Mouse (Mus musculus) T-cell, adult 2 months (primary cell): ENCODE results near the gene St6galnac3.

Source experiments
- DNase-seq: peaks from one replicate; pipeline ENCODE4 v3.0.0; 2022; ENCODE audit warnings: low spot score

The St6galnac3 gene

GRCm38 (mm10) chr3:153690553-153690952 is 34.4 kb downstream of the St6galnac3 start:
- no peak for DNase-seq

DNA sequence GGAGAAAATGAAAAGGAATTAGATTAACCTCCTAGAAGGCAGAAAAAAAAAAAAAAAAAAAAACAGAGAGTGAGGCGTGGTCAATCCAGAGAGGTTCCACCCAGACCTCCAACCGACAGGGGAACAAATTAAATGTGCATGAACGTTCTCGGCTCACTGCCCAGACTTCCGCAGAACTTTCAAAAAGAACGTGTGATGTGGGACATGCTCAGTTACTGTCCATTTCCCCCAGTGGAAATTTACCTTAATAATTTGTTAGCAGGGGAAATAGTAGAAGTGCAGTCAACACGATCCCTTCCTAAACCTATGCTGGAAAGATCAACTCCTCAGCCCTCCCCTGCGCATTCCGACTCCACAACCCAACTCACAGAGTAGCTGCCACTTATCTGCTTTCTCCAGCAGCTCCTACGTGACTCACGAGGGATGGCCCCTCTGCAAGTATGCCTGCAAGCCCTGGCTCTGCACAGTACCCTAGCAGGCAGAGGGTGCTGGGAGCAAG is 35.1 kb downstream of the St6galnac3 start:
- DNase-seq = no peak

DNA sequence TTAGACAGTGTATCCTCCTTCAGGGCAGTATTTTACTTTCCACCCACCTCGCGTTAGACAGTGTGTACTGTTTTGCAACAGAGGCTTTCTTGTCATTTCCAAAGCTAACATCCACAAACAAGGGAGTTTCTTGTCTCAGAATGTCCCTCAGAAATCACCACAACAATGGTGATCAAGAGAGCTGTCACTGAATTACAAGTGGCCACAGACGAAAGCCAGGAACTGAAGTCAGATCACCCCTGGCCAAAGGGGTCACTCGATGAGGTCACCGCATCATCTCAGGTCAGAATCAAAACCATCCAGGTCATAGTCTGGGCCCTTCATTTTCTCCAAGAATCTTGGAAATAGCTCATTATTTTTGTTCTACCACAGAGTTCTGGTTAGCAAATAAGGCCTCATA is 37.1 kb downstream of the St6galnac3 start:
- no peak for DNase-seq

DNA sequence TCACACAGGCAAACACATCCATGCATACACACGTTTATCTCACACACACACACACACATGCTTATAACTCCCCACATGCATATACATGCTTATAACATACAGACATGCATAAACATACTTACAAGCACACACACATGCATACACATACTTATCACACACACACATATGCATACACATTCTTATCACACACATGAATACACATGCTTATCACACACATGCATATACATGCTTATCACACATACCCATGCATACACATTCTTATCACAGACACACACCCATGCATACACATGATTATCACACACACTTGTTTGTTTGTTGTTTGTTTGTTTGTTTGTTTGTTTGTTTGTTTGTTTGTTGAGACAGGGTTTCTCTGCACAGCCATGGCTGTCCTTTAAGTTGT is 40.1 kb downstream of the St6galnac3 start:
- DNase-seq = no peak

GRCm38 (mm10) chr3:153682303-153682702 is 42.7 kb downstream of the St6galnac3 start:
- no peak for DNase-seq

DNA sequence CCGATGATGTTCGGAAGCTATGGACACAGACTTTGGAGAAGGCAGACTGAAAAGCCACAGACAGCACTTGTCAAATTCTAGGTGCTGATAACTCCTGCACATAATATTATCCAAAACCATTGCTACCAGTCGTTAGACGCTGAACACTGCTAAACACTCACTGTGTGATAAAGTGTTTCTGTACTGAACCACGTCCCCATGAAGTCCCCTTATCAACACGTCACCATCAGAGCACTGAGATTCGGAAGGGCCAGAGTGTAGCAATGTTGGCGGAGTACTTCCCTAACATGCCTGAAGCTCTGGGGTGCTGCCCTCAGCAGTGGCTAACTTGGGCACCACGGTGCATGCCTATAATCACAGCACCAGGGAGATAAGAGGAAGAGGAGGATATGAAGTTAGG is 43.3 kb downstream of the St6galnac3 start:
- DNase-seq = no peak

GRCm38 (mm10) chr3:153675832-153676231 is 49.1 kb downstream of the St6galnac3 start:
- DNase-seq = no peak

DNA sequence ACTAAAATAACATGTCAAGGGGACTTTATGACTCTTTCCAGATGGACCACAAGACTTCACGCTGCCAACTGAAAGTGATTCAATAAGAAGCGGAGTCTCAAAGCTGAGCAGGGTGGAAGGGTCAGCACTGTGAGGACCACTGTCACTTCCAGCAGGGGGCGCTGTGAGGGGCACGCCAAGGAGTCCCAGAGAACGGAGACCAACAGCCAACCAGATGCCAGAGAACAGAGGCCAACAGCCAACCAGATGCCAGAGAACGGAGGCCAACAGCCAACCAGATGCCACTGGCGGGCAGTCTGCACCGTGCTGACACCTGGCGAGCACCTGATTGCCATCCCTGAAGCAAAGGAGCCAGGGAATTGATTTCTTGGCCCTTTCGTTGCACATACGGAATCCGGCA is 49.9 kb downstream of the St6galnac3 start:
- no peak for DNase-seq

DNA sequence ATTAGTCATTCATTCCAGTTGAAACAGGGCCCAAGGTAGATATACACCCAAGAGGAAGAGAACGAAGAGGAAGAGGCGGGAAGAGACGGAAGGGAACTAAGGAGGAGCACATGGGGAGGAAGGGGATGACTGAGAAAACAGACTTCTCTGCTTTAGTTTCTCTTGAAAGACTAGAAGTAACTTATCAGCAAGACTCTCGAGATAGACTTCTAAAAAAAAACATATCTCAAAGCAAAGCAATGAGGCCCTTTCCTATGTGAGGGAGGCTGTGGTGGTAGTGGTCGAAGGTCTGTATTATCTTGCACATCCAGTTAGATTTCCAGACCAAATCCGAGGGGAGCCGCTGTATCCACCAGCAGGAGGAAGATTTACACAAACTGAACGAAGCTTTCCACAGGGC is 50.6 kb downstream of the St6galnac3 start:
- no peak for DNase-seq

DNA sequence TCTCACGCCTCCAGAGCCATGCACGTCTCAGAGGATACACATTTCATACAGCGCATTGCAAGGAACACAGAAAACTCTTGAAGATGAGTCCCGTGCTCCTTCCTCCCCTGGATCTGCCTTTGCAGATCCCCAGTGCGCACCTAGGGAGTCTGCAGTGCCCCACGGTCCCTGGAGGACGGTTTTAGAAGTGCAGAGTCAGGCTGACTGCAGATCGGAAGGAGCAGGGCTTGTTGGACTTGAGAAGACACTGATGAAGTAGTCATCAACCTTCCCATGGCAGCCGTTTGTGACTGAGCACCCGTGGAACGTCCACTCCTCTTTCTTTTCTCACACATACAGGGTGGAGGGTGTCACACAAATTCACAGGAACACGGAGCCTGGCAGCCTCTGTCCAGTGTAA is 51.5 kb downstream of the St6galnac3 start:
- no peak for DNase-seq

DNA sequence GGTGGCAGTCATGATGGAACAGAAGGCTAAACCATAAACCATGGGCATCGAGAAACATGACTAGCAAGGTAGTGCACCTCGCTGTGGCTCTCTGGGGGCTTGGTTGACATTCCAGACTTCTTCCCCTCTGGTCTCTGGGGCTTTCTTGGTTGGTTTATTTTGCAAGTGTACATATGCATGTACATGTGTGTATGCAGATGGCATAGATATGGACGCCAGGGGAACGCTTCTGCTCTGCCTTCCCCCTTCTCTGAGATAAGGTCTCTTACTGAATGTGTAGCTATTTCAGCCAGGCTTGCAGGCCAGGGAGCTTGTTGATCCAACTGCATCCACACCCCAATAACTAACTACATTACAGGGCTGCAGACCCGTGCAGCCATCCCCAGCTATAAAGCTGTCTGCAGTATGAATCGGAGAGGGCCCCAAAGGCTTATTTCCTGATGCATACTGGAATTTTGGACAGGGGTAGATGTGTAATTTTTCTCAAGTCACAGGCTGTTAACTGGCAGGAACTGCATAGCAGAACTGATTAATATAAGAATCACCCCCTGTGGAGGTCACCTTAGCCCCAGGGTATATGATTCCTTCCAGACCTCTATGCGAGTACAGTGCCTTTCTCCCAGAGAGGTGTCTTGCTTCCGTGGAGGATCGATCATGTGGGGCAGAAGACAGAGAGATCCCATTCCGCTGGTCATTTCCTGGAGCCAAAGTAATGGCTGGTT is 53.9 kb downstream of the St6galnac3 start:
- DNase-seq = no peak

DNA sequence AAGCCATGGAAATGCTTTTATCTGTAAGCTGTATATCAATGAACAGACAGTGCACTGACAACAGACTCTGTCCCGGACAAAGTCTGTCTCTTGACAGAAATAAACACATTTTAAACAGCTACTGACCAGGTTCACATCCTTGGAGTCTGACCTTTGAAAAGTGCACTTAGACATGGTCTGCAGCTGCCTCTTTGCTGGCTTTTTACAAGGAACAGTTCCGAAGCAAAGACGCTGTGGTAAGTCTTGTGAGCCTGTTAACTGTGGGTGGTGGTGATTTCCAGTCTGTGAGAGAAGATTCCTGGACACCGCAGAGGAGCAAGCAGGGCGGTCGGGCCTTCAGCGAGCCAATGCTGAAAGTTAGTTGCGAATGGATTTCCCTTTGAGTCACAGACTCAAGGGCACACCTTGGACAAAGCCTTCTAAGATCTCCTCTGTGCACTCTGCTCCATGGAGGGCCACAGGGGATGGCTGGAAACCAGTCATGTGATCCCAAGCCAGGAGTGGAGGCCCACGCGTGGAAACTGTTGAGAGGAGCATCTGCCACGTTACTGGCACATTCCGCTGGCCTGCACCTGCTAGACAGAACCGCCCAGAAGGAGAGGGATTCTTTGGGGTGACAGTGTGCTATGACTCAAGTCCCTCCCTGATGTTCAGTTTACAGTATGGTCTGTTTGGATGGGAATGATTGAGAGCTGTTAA is 55.1 kb downstream of the St6galnac3 start:
- DNase-seq = no peak

DNA sequence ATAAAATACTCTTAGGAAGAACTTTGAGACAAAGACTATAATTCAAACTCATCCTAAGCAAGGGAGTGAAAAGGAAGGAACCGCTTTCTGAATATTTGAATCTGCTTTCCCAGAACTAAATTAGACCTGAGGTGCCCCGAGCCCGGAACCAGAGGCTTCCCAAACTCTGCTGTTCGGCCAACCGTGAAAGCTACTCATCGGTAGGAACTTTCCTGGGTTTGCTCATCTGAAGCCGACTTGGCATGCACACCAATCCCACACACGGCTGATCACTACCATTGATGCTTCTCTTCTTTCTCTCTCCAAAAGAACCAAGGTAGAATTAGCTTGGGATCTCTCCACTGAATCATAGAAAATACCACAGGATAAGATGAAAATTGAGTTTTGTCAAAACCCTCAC is 55.6 kb downstream of the St6galnac3 start:
- no peak for DNase-seq

DNA sequence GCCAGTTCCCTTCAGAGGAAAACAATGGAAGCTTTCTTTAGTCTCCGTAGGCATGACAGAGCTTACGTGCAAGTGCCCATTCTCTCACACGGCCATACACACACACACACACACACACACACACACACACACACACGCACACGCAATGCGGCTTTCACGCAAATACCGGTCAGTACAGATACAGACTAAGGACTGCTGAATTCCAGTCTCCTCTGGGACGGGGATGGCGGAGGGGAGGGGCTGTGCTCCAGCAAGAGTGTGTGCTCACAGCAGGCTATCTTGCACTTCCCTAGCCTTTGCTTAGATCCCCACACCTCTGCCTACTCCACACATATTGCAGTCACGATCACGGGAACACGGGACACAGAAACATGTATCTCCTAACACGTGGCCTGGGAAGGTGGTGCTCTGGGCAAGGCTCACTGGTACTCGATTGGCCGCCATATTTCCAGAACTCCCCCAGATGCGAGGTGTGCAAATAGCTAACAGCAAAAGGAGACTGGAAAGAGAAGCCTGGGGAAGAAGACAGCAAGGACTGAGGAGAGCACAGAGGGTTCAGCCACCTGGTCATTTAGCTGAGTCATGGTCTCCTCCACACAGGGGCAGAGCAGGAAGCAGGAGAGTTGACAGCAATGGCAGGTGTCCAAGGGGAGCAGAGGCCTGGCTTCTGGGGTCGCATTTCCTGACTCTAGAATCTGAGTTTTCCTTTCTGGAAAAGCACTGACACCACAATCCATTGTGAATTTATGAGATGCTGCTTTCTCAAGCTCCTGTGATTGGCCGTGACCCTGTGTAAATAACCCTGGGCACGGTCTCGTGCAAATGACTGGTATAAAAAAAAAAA is 56.3 kb downstream of the St6galnac3 start:
- no peak for DNase-seq

GRCm38 (mm10) chr3:153664696-153665095 is 60.3 kb downstream of the St6galnac3 start:
- DNase-seq = no peak

DNA sequence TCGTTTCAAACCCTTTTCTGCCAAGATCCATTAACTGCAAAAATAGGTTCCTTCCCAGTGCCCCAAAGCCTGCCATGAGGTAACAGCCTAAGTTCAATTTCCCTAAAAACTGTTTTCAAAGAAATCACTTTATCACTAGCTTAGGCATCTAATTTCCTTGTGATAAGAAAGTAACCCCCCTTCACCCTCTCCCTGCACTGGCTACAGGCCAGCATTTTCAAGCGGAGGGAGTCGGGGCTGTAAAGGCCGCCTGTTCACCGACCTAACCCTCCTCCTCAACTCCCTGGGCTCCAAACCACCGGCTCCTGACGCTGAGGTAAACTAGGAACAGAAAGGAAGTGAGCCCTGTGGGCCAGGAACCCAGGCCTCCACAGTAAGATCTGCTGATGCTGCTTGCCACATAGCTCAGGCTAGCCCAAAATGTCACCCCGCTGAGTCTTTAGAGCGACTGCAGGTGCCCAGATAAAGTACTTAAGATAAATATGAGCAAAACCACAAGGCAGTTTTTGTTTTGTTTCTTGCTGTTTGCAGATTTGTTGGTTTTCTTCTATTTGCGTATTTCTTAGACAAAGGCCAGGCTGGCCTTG is 61.0 kb downstream of the St6galnac3 start:
- DNase-seq = no peak

DNA sequence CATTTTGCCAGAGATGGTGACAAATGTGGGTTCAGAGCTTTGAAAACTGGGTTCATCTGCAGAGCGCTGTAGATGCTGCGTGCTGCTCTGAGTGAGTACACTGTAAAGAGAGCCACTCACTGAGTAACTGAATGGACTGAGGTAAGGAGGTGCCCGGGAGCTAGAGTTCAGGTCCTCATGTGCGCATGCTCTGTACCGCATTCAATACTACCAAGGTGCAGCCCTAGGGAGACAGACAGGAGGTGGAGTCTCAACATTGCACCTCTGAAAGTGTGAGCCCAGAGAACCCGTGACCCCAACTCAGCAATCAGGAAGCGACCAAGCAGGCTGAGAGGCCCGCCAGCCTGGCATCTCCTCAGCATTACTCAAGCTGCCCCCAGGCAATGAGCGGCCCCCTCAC is 62.2 kb downstream of the St6galnac3 start:
- no peak for DNase-seq

- DNase-seq = no peak
Measured at GRCm38 (mm10) chr3:153661927-153662326, 63.0 kb downstream of the St6galnac3 start.

DNA sequence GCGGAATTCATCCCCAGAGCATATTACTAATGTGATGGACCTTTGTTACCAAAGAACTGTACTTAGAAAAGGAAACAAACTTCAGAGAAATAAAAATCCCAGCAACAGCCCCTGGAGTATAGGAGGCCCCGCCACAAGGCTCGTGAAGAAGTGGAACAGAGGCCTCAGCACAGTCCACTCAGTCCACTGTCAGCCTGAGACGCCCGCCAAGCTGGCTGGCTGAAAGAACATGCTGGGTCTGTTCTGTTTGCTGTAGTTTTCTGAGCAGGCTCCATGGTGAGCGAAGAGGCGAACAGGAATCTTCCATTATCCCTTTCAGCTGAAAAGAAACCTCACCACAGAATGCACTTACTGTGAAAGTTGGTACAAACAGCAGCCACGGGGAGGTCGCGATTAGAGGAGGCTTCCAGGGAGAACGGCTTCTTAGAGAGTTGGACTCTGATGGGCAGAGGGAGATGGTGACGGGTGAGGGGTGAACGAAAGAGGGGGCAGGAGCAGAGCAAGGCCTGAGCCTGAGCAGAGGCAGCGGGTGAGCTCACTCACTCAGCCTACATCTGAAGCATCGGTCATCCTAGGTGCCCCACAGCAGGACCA is 65.3 kb downstream of the St6galnac3 start:
- no peak for DNase-seq

DNA sequence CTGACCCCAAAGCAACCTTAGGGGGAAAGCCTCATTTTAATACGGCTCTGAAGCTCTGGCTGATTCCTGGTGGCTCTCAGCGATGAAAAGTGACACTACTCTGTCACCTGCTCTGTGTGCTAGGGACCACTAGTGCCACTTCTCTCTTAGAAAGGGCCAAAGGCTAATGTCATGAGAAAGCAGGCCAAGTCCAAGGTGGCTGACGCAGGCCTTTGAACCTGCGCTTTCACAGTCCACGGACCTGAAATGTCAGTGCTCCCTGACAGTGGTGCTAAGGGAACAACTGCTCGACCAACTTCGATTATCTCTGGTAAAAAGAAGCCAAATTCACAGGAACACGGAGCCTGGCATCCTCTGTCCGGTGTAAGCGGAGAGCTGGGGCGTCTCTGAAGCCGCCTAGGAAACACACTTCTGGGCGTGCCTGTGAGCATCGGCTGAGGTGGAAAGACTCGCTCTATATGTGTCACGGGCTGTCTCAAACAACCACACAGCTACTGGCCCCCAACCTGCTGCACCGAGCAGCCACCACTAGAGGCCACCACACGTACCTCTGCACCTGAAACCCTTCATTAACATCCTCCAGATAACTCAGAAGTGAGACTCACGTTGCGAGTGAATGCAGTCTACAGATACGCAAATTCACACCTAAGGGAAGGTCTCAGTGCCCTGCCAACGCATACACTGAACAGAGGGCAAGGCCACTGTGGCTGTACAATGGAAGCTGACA is 66.8 kb downstream of the St6galnac3 start:
- DNase-seq = peak; percentile 28

DNA sequence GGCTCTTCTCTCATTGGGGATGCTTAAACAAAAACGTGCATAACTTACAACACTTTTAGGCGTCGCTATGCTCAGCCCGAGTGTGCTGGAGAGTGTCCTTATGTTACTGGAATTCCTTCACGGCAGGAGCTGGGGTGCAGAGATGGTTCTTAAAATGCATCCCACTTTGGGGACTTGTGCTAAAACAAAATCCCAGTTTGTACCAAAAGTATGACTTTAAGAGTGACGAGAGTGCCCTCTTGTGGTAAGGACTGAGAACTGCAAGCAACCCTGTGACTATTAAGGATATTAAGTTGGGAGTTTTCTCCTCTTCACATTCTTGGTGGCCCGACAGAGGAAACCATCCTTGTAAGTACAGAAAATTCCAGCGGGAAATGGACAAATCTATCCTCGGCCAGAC is 69.9 kb downstream of the St6galnac3 start:
- no peak for DNase-seq
